Mouse (Mus musculus): ENCODE measurements at regions not wholly inside any gene's neighbourhood (a gene's known extent, or its start where the extent isn't known, plus 50 kb on each side); places are given as distances from the start of the nearest gene placed in this dataset.

- ATAC-seq (ENCODE audit: low read depth) = no peak
- 84% methylated on average over 3 of the region's 3 CpGs for WGBS
- Histone ChIP-seq H3K4me2 (no peak overlapping the region), H3K4me1 (replicated peaks) (no peaks in the 10 kb centered on the region), H3K27ac (replicated peaks) (no peak overlapping the region), H3K9ac (no peak overlapping the region), H3K27me3 (no peaks in the 10 kb centered on the region), H3K4me3 (no peak overlapping the region), H3K9me3 (no peaks in the 10 kb centered on the region), H3K36me3 (no peaks in the 10 kb centered on the region)
These were observed 221.9 kb downstream of the 9330182O14Rik start for GRCm38 (mm10) chr15:40356096-40356495.

GRCm38 (mm10) chr15:40358341-40358740 is 224.2 kb downstream of the 9330182O14Rik start:
- WGBS = 74% methylated on average over 2 of the region's 2 CpGs
- no peaks in the 10 kb centered on the region for H3K4me1 ChIP-seq (replicated peaks)

GRCm38 (mm10) chr15:40361849-40362533 is 227.8 kb downstream of the 9330182O14Rik start:
- H3K27me3 ChIP-seq = no peaks in the 10 kb centered on the region
- no peak for ATAC-seq (ENCODE audit: low read depth)
- no peak overlapping the region for H3K9ac ChIP-seq
- no peak overlapping the region for H3K4me3 ChIP-seq
- no peak overlapping the region for H3K27ac ChIP-seq (replicated peaks)
- WGBS = 91% methylated on average over 11 of the region's 11 CpGs
- no peaks in the 10 kb centered on the region for H3K9me3 ChIP-seq
- no peaks in the 10 kb centered on the region for H3K36me3 ChIP-seq
- H3K4me1 ChIP-seq (replicated peaks) = no peaks in the 10 kb centered on the region
- H3K4me2 ChIP-seq = no peak overlapping the region

More at GRCm38 (mm10) chr15:40358341-40358740, 224.2 kb downstream of the 9330182O14Rik start:
- no peaks in the 10 kb centered on the region for H3K27me3 ChIP-seq
- H3K9ac ChIP-seq = no peak overlapping the region
- no peak for ATAC-seq (ENCODE audit: low read depth)
- no peak overlapping the region for H3K4me2 ChIP-seq
- no peak overlapping the region for H3K27ac ChIP-seq (replicated peaks)
- H3K36me3 ChIP-seq = no peaks in the 10 kb centered on the region
- no peaks in the 10 kb centered on the region for H3K9me3 ChIP-seq
- no peak overlapping the region for H3K4me3 ChIP-seq

GRCm38 (mm10) chr15:40364221-40364621 is 230.1 kb downstream of the 9330182O14Rik start:
- WGBS = 83% methylated on average over 1 of the region's 1 CpGs
- Histone ChIP-seq H3K27me3 (no peaks in the 10 kb centered on the region), H3K36me3 (no peaks in the 10 kb centered on the region), H3K9ac (no peak overlapping the region), H3K27ac (replicated peaks) (no peak overlapping the region), H3K4me3 (no peak overlapping the region), H3K4me1 (replicated peaks) (no peaks in the 10 kb centered on the region), H3K9me3 (no peaks in the 10 kb centered on the region), H3K4me2 (no peak overlapping the region)
- ATAC-seq (ENCODE audit: low read depth) = no peak

- no peaks in the 10 kb centered on the region for H3K36me3 ChIP-seq
- H3K9ac ChIP-seq = no peak overlapping the region
- ATAC-seq (ENCODE audit: low read depth) = no peak
- no peaks in the 10 kb centered on the region for H3K9me3 ChIP-seq
- no peaks in the 10 kb centered on the region for H3K4me1 ChIP-seq (replicated peaks)
- H3K4me3 ChIP-seq = no peak overlapping the region
- no peak overlapping the region for H3K4me2 ChIP-seq
- H3K27me3 ChIP-seq = no peaks in the 10 kb centered on the region
- no peak overlapping the region for H3K27ac ChIP-seq (replicated peaks)
These were observed 231.4 kb downstream of the 9330182O14Rik start for GRCm38 (mm10) chr15:40365613-40366012.

- no peak overlapping the region for H3K4me3 ChIP-seq
- 42% methylated on average over 1 of the region's 1 CpGs for WGBS
- no peaks in the 10 kb centered on the region for H3K4me1 ChIP-seq (replicated peaks)
- no peaks in the 10 kb centered on the region for H3K36me3 ChIP-seq
- H3K4me2 ChIP-seq = no peak overlapping the region
- no peak for ATAC-seq (ENCODE audit: low read depth)
- no peak overlapping the region for H3K27ac ChIP-seq (replicated peaks)
- no peak overlapping the region for H3K9ac ChIP-seq
- no peaks in the 10 kb centered on the region for H3K9me3 ChIP-seq
- no peaks in the 10 kb centered on the region for H3K27me3 ChIP-seq
These were observed 232.9 kb downstream of the 9330182O14Rik start for GRCm38 (mm10) chr15:40367026-40367425.

- H3K9ac ChIP-seq = no peak overlapping the region
- ATAC-seq (ENCODE audit: low read depth) = no peak
- H3K4me1 ChIP-seq (replicated peaks) = no peaks in the 10 kb centered on the region
- no peak overlapping the region for H3K4me3 ChIP-seq
- no peaks in the 10 kb centered on the region for H3K27me3 ChIP-seq
- 63% methylated on average over 3 of the region's 3 CpGs for WGBS
- no peak overlapping the region for H3K4me2 ChIP-seq
- no peaks in the 10 kb centered on the region for H3K9me3 ChIP-seq
- H3K36me3 ChIP-seq = no peaks in the 10 kb centered on the region
- H3K27ac ChIP-seq (replicated peaks) = no peak overlapping the region
These were observed 234.6 kb downstream of the 9330182O14Rik start for GRCm38 (mm10) chr15:40368746-40369145.

- Histone ChIP-seq H3K9me3 (no peaks in the 10 kb centered on the region), H3K4me2 (no peak overlapping the region), H3K36me3 (no peaks in the 10 kb centered on the region), H3K4me3 (no peak overlapping the region), H3K9ac (no peak overlapping the region), H3K27me3 (no peaks in the 10 kb centered on the region), H3K27ac (replicated peaks) (no peak overlapping the region), H3K4me1 (replicated peaks) (no peaks in the 10 kb centered on the region)
- 81% methylated on average over 4 of the region's 4 CpGs for WGBS
- ATAC-seq (ENCODE audit: low read depth) = no peak
These were observed 237.3 kb downstream of the 9330182O14Rik start for GRCm38 (mm10) chr15:40371486-40371885.

- no peak overlapping the region for H3K9ac ChIP-seq
- ATAC-seq (ENCODE audit: low read depth) = no peak
- no peaks in the 10 kb centered on the region for H3K36me3 ChIP-seq
- no peaks in the 10 kb centered on the region for H3K27me3 ChIP-seq
- no peak overlapping the region for H3K27ac ChIP-seq (replicated peaks)
- H3K9me3 ChIP-seq = no peaks in the 10 kb centered on the region
- WGBS = 77% methylated on average over 2 of the region's 2 CpGs
- H3K4me1 ChIP-seq (replicated peaks) = no peaks in the 10 kb centered on the region
- H3K4me3 ChIP-seq = no peak overlapping the region
- H3K4me2 ChIP-seq = no peak overlapping the region
These were observed 252.4 kb downstream of the 9330182O14Rik start for GRCm38 (mm10) chr15:40386526-40386925.

GRCm38 (mm10) chr15:40387746-40388145 is 253.6 kb downstream of the 9330182O14Rik start:
- 81% methylated on average over 2 of the region's 2 CpGs for WGBS
- no peaks in the 10 kb centered on the region for H3K27me3 ChIP-seq
- no peak overlapping the region for H3K9ac ChIP-seq
- H3K4me2 ChIP-seq = no peak overlapping the region
- H3K4me1 ChIP-seq (replicated peaks) = no peaks in the 10 kb centered on the region
- H3K27ac ChIP-seq (replicated peaks) = no peak overlapping the region
- no peaks in the 10 kb centered on the region for H3K9me3 ChIP-seq
- H3K4me3 ChIP-seq = no peak overlapping the region
- no peak for ATAC-seq (ENCODE audit: low read depth)
- H3K36me3 ChIP-seq = no peaks in the 10 kb centered on the region

GRCm38 (mm10) chr15:40388806-40389205 is 254.6 kb downstream of the 9330182O14Rik start:
- WGBS = 83% methylated on average over 2 of the region's 2 CpGs
- no peak overlapping the region for H3K4me2 ChIP-seq

GRCm38 (mm10) chr15:40435156-40435555 is 301.0 kb downstream of the 9330182O14Rik start:
- no peaks in the 10 kb centered on the region for H3K36me3 ChIP-seq
- H3K4me3 ChIP-seq = no peak overlapping the region
- no peaks in the 10 kb centered on the region for H3K27me3 ChIP-seq
- WGBS = 85% methylated on average over 4 of the region's 4 CpGs
- H3K4me2 ChIP-seq = no peak overlapping the region
- H3K9me3 ChIP-seq = no peaks in the 10 kb centered on the region
- no peak overlapping the region for H3K9ac ChIP-seq
- H3K27ac ChIP-seq (replicated peaks) = no peak overlapping the region
- H3K4me1 ChIP-seq (replicated peaks) = 0 out of 2 replicates have a peak, but pooled peaks cover 4% of the 10 kb centered on the region
- no peak for ATAC-seq (ENCODE audit: low read depth)

More at GRCm38 (mm10) chr15:40388806-40389205, 254.6 kb downstream of the 9330182O14Rik start:
- Histone ChIP-seq H3K27ac (replicated peaks) (no peak overlapping the region), H3K4me3 (no peak overlapping the region), H3K27me3 (no peaks in the 10 kb centered on the region), H3K4me1 (replicated peaks) (no peaks in the 10 kb centered on the region), H3K36me3 (no peaks in the 10 kb centered on the region), H3K9ac (no peak overlapping the region), H3K9me3 (no peaks in the 10 kb centered on the region)
- ATAC-seq (ENCODE audit: low read depth) = no peak

GRCm38 (mm10) chr15:40436688-40437087 is 302.5 kb downstream of the 9330182O14Rik start:
- Histone ChIP-seq H3K36me3 (no peaks in the 10 kb centered on the region), H3K27me3 (no peaks in the 10 kb centered on the region), H3K27ac (replicated peaks) (no peak overlapping the region), H3K4me3 (no peak overlapping the region), H3K9me3 (no peaks in the 10 kb centered on the region), H3K4me1 (replicated peaks) (0 out of 2 replicates have a peak, but pooled peaks cover 4% of the 10 kb centered on the region), H3K4me2 (no peak overlapping the region), H3K9ac (no peak overlapping the region)
- ATAC-seq (ENCODE audit: low read depth) = no peak
- WGBS = 40% methylated on average over 3 of the region's 3 CpGs
